Mouse (Mus musculus) Patski (cell line): ENCODE results near the gene Hist1h4a. TPM values are rescaled to one million over a fixed set of nuclear protein-coding genes. Genes with fewer than 3 reads are reported as not detected.
"Not testable (repeated sequence)": the region's sequence is repeated elsewhere in the genome, so short reads cannot be mapped to it uniquely, and the experiment has no call there.

Experiments
- ATAC-seq: fragments of 100-300 bp; one replicate; pipeline ENCODE4 v1.8.0; 2021
- CTCF ChIA-PET: fragments of 350-600 bp; sonication (Branson Sonifier 250); formaldehyde crosslinking; loops from one replicate; lab custom pipeline; 2022; ENCODE audit warnings: inconsistent platforms; lab: Charles Lee
- POLR2A ChIA-PET: fragments of 350-600 bp; sonication (Branson Sonifier 250); formaldehyde crosslinking; loops from one replicate; lab custom pipeline; 2022; ENCODE audit warnings: antibody characterized with exemption, inconsistent platforms; lab: Charles Lee
- DNase-seq: peaks from one replicate; pipeline ENCODE4 v3.0.0-alpha.2; 2011; ENCODE audit warnings: low read depth, low spot score
- H3K27me3 ChIP-seq: fragments of 371-371 bp; one replicate; pipeline ENCODE4 v1.5.1; 2021
- CTCF ChIP-seq: fragments of 100-300 bp; IDR thresholded peaks from one replicate; pipeline ENCODE4 v1.5.1; 2021
- in situ Hi-C: fragments of 300-500 bp; cut with MboI; formaldehyde crosslinking; loops from 3 replicates; pipeline ENCODE4 v1.11.1; 2018; ENCODE audit warnings: low pct_unique_long_range_greater_than_20kb, mixed read lengths
- polyA plus RNA-seq: library from polyadenylated mRNA; unstranded; gene quantifications from one replicate; pipeline ENCODE4 v1.2.3, GENCODE M21; 2021

Gene Hist1h4a
- polyA plus RNA-seq, 1 experiment from 2014 or later, result 0.13 TPM

GRCm38 (mm10) chr13:23768834-23769397 lies 7.9 kb upstream of the Hist1h4a start:
- no peak for TF ChIP-seq CTCF
- ChIA-PET POLR2A (interaction anchor here (0.9 kb wide), 1 partner anchor 187 kb away, joined by 3 read pairs; no protein-coding TSS in a partner anchor), CTCF (interaction anchor here (0.7 kb wide), 1 partner anchor 1763 kb away, joined by 3 read pairs; no protein-coding TSS in a partner anchor)
- in situ Hi-C loops, result loop anchor here (25.0 kb wide), 1 partner anchor 1982 kb away; the partner anchor contains the start of genes Hist1h1b, Hist1h2an, Hist1h2bp and Hist1h3i
- ATAC-seq (no peak), DNase-seq (no peak)
- no peaks in the 10 kb centered on the region for H3K27me3 ChIP-seq

- ATAC-seq (no peak), DNase-seq (no peak)
- no peak for TF ChIP-seq CTCF
- in situ Hi-C loops, result loop anchor here (25.0 kb wide), 1 partner anchor 1979 kb away; the partner anchor contains the start of genes Hist1h1b, Hist1h2an, Hist1h2bp and Hist1h3i
- CTCF ChIA-PET, result no interaction called here
- POLR2A ChIA-PET, result no interaction called here
- no peaks in the 10 kb centered on the region for H3K27me3 ChIP-seq
Measured at GRCm38 (mm10) chr13:23766772-23767171, 5.7 kb upstream of the Hist1h4a start.

GRCm38 (mm10) chr13:23765172-23765513 lies 4.1 kb upstream of the Hist1h4a start:
- TF ChIP-seq CTCF, result no peak
- H3K27me3 ChIP-seq, result no peaks in the 10 kb centered on the region
- POLR2A ChIA-PET, result no interaction called here
- CTCF ChIA-PET, result no interaction called here
- ATAC-seq (no peak), DNase-seq (no peak)
- in situ Hi-C loops, result loop anchor here (25.0 kb wide), 1 partner anchor 1978 kb away; the partner anchor contains the start of genes Hist1h1b, Hist1h2an, Hist1h2bp and Hist1h3i

- H3K27me3 ChIP-seq, result no peaks in the 10 kb centered on the region
- DNase-seq (no peak), ATAC-seq (no peak)
- POLR2A ChIA-PET, result no interaction called here
- in situ Hi-C loops, result loop anchor here (25.0 kb wide), 1 partner anchor 1977 kb away; the partner anchor contains the start of genes Hist1h1b, Hist1h2an, Hist1h2bp and Hist1h3i
- TF ChIP-seq CTCF, result no peak
- CTCF ChIA-PET, result no interaction called here
Measured at GRCm38 (mm10) chr13:23764324-23765171, 3.5 kb upstream of the Hist1h4a start.

- peak; percentile 52 for ATAC-seq
- in situ Hi-C loops, result loop anchor here (25.0 kb wide), 1 partner anchor 1976 kb away; the partner anchor contains the start of genes Hist1h1b, Hist1h2an, Hist1h2bp and Hist1h3i
- POLR2A ChIA-PET, result interaction anchor here (0.9 to 1.7 kb wide), 3 partner anchors 9 to 23 kb away, joined by 3 to 4 read pairs (median 4); no protein-coding TSS in a partner anchor
Measured at GRCm38 (mm10) chr13:23763586-23764323, 2.7 kb upstream of the Hist1h4a start, which contains the start of gene Hist1h1a. Gene Hist1h1a, plus strand, starts transcription at chr13:23763666.

GRCm38 (mm10) chr13:23763242-23763585 lies 2.2 kb upstream of the Hist1h4a start:
- DNase-seq, result no peak

More at GRCm38 (mm10) chr13:23763586-23764323, 2.7 kb upstream of the Hist1h4a start, which contains the start of gene Hist1h1a:
- TF ChIP-seq CTCF, result no peak
- H3K27me3 ChIP-seq, result no peaks in the 10 kb centered on the region
- peak; percentile 64 for DNase-seq
- CTCF ChIA-PET, result interaction anchor here (1.2 kb wide), 1 partner anchor 10 kb away, joined by 4 read pairs; no protein-coding TSS in a partner anchor

GRCm38 (mm10) chr13:23761871-23762821 lies 1.1 kb upstream of the Hist1h4a start, which contains the start of gene Hist1h3a:
Gene Hist1h3a, minus strand, starts transcription at chr13:23762386.
- ChIA-PET CTCF (interaction anchor here (1.2 kb wide), 1 partner anchor 8 kb away, joined by 4 read pairs; no protein-coding TSS in a partner anchor), POLR2A (interaction anchor here (1.7 kb wide), 1 partner anchor 21 kb away, joined by 4 read pairs; no protein-coding TSS in a partner anchor)
- peak; percentile 63 for ATAC-seq
- not testable (repeated sequence) for H3K27me3 ChIP-seq
- peak; percentile 95 for DNase-seq
- in situ Hi-C loops, result loop anchor here (25.0 kb wide), 1 partner anchor 1975 kb away; the partner anchor contains the start of genes Hist1h1b, Hist1h2an, Hist1h2bp and Hist1h3i

More at GRCm38 (mm10) chr13:23763242-23763585, 2.2 kb upstream of the Hist1h4a start:
- H3K27me3 ChIP-seq, result no peaks in the 10 kb centered on the region
- ChIA-PET CTCF (interaction anchor here (1.2 kb wide), 1 partner anchor 10 kb away, joined by 4 read pairs; no protein-coding TSS in a partner anchor), POLR2A (interaction anchor here (0.9 to 1.7 kb wide), 3 partner anchors 9 to 22 kb away, joined by 3 to 4 read pairs (median 4); no protein-coding TSS in a partner anchor)
- no peak for TF ChIP-seq CTCF
- in situ Hi-C loops, result loop anchor here (25.0 kb wide), 1 partner anchor 1976 kb away; the partner anchor contains the start of genes Hist1h1b, Hist1h2an, Hist1h2bp and Hist1h3i
- ATAC-seq, result no peak

GRCm38 (mm10) chr13:23760240-23760971 lies 624 bp downstream of the Hist1h4a start:
- TF ChIP-seq CTCF, result no peak
- H3K27me3 ChIP-seq, result no peaks in the 10 kb centered on the region
- DNase-seq (no peak), ATAC-seq (no peak)
- CTCF ChIA-PET, result interaction anchor here (0.9 to 1.5 kb wide), 2 partner anchors 13 to 24 kb away, joined by 3 read pairs; partner anchors contain the start of gene Hist1h2bb
- in situ Hi-C loops, result loop anchor here (25.0 kb wide), 1 partner anchor 1973 kb away; the partner anchor contains the start of genes Hist1h1b, Hist1h2an, Hist1h2bp and Hist1h3i
- POLR2A ChIA-PET, result no interaction called here
